Mouse (Mus musculus) C2C12 (cell line): Measurements from ENCODE around the gene Aasdh.

Source experiments
- CEBPB ChIP-seq: IDR thresholded peaks from one replicate; pipeline ENCODE4 v1.6.1; 2011; ENCODE audit warnings: low read depth, mild to moderate bottlenecking, control low read depth, moderate library complexity
- CTCF ChIP-seq: IDR thresholded peaks from one replicate; pipeline ENCODE4 v1.5.1; 2011; ENCODE audit not compliant: control insufficient read depth, insufficient read depth, insufficient read length
- FOSL1 ChIP-seq: IDR thresholded peaks from one replicate; pipeline ENCODE4 v1.8.0; 2011; ENCODE audit warnings: mild to moderate bottlenecking, low read length; ENCODE audit not compliant: poor library complexity, insufficient read depth, severe bottlenecking
- MAX ChIP-seq: IDR thresholded peaks from one replicate; pipeline ENCODE4 v1.6.1; 2011; ENCODE audit warnings: mild to moderate bottlenecking, control low read depth
- MYOD1 ChIP-seq: IDR thresholded peaks from one replicate; pipeline ENCODE4 v1.6.1; 2011; ENCODE audit warnings: low read depth; ENCODE audit not compliant: control insufficient read depth, insufficient read length
- MYOG ChIP-seq: IDR thresholded peaks from one replicate; pipeline ENCODE4 v1.6.1; 2011; ENCODE audit not compliant: control insufficient read depth, insufficient read length; ENCODE audit errors: extremely low read depth
- USF1 ChIP-seq: IDR thresholded peaks from one replicate; pipeline ENCODE4 v1.6.1; 2011; ENCODE audit warnings: low read depth, mild to moderate bottlenecking, control low read depth, moderate library complexity

DNA sequence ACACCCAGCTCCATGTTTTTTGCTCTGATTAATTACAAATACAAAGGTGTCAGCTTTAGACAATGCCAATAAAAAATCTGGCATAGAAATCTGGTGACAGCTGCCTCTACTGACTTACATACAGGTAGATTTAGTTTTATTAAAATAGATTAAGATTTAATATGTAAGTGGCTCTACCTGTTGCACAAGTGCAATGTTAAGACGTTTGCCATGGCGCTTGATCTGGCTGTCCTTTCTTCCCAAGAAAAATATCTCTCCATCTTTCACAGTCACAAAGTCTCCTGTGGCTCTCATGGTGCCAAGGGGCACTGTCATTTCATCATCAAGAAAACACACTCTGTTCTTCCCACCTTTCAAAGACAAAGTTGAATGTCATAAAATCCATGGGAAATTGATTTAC, 18.3 kb downstream of the Aasdh start:
- TF ChIP-seq CEBPB (no peak), CTCF (no peak), USF1 (no peak), MAX (no peak), FOSL1 (no peak), MYOD1 (no peak), MYOG (no peak)
